Mouse (Mus musculus): Measurements from ENCODE around the gene Themis2. TPM values are rescaled to one million over a fixed set of nuclear protein-coding genes. Genes with fewer than 3 reads are reported as not detected.
A peak's percentile ranks its signal among the peaks of the same experiment; 100 is the strongest.

Themis2 gene
- polyA plus RNA-seq (2014; fragmentation: Nextera tagmentation; extraction: Ambion mirVana), result 0.61 and 0.71 TPM in 2 replicates

DNA sequence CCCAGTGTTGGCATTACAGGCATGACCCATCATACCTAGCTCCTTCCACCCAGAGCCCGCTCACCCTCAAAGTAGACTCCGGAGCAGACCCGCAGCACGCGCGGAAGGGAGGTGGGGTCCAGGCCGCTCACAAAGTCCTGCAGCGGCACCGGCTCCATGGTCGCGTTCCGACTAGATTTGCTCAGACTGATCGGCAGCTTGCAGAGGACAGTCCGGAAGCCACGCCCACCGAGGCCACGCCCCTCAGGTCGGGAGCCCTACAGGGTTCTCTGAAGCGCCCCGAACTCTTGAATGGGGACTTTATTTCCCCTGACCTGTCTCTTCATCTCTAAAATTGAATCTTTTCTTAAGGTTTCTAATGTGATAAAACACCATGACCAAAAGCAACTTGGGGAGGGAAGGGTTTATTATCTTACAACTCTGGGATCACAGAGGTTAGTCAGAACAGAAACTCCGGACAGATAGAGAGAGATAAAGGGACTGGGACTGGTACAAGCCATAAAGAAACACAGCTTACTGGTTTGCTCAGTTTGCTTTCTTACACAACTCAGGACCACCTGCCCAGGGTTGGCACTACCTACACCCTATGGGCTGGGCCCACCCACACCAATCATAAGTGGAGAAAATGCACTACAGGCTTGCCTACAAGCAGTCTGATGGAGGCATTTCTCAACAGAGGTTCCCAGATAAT lies at the start of gene Themis2:
Gene Themis2 (minus strand): TSS at position 192 of the 691 bp plus-strand sequence.
- peak within 1 kb of the TSS; percentile 5; the same call in 1 of the 2 replicates for H3K9ac ChIP-seq
- 1% methylated on average over 21 of the region's 21 CpGs for WGBS
- no peak for ATAC-seq (ENCODE audit: low FRiP score)

DNA sequence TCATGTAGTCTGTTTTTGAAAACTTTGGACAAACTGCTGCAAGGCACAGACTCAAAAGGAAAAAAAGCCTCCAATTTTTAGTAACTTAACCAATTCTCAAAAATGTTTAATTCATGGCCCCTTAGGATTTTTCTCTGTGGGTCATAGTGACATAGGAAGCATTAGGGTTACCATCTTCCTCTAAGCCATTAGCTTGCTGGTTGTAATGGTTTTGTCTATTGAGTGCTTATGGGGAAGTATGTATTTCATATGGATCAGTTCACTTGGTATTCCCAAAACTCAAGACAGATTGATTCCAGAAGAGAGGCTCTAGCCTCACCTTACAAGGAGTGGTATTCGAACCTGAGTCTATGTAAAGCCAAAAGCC lies 47.5 kb upstream of the Themis2 start:
- peak overlapping the region; percentile 81 for H3K4me2 ChIP-seq (replicated peaks)
- H3K27ac ChIP-seq, result peak overlapping the region; percentile 85
- H3K4me3 ChIP-seq (replicated peaks; ENCODE audit: low read length), result peak overlapping the region; percentile 78
- no peaks in the 10 kb centered on the region for H3K9me3 ChIP-seq (ENCODE audit: control insufficient read depth, low read length)
- H3K27me3 ChIP-seq (ENCODE audit: control insufficient read depth, insufficient read depth, low read length), result no peaks in the 10 kb centered on the region
- ATAC-seq (ENCODE audit: low FRiP score) (no peak), DNase-seq (ENCODE audit: low spot score) (no peak)
- peak overlapping the region; percentile 80 for H3K9ac ChIP-seq
- H3K4me1 ChIP-seq (replicated peaks; ENCODE audit: control insufficient read depth, insufficient read depth, low read length), result peaks cover 17% of the 10 kb centered on the region
- WGBS, result 81% methylated on average over 1 of the region's 1 CpGs
- peaks cover 30% of the 10 kb centered on the region for H3K36me3 ChIP-seq (replicated peaks; ENCODE audit: control insufficient read depth, insufficient read depth)

More for the DNA sequence above, at the start of gene Themis2:
- H3K27me3 ChIP-seq (ENCODE audit: control insufficient read depth, insufficient read depth, low read length), result peaks cover 13% of the 10 kb centered on the region
- H3K36me3 ChIP-seq (replicated peaks; ENCODE audit: control insufficient read depth, insufficient read depth), result no peaks in the 10 kb centered on the region
- peaks cover 4% of the 10 kb centered on the region; the same call in 1 of the 2 replicates for H3K4me1 ChIP-seq (replicated peaks; ENCODE audit: control insufficient read depth, insufficient read depth, low read length)
- DNase-seq (ENCODE audit: low spot score), result no peak
- H3K4me2 ChIP-seq (replicated peaks), result peak within 1 kb of the TSS; percentile 48
- no peak within 1 kb of the TSS for H3K27ac ChIP-seq
- H3K9me3 ChIP-seq (ENCODE audit: control insufficient read depth, low read length), result no peaks in the 10 kb centered on the region
- H3K4me3 ChIP-seq (replicated peaks; ENCODE audit: low read length), result peak within 1 kb of the TSS; percentile 18

DNA sequence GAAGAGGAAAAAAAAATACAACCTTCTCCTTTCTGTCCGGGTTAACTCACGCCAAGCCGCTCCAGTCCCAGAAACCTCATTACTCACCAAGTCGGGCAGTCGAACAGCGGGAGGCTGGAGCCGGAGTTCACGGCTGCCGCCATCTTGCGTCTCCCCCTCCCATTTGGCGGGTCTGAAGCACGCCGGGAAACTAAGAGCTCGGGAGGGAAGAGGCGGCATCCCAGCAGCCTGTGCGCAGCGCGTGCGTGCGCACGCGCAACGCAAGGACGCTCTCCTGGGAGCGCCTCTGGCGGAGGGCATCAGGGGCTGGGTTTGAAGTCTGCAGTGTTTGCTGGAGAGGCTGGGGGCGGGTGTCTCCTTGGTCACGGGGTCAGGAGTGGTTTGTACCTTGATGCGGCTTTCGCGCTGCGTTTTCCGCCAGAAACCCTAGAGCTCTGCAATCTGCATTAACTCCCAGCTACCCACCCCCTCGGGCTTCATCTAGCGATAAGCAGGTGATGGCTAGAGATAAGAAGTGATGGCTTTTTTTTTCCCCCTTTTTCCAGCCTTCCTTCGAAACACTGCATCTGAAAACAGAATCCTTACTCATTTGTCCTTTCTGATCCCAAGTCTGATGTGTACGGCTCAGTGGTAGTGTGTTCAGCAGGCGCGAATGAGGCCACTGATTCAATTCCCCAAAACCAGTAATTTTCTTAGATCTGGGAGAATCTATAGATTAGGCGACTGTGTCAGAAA lies 47.0 kb upstream of the Themis2 start, which contains the start of gene Ppp1r8:
Gene Ppp1r8 (minus strand): TSS at position 200 of the 735 bp plus-strand sequence.
- Histone ChIP-seq H3K9ac (peak within 1 kb of the TSS; percentile 80), H3K4me2 (replicated peaks) (peak within 1 kb of the TSS; percentile 81), H3K36me3 (replicated peaks; ENCODE audit: control insufficient read depth, insufficient read depth) (peaks cover 33% of the 10 kb centered on the region), H3K4me3 (replicated peaks; ENCODE audit: low read length) (peak within 1 kb of the TSS; percentile 78), H3K27me3 (ENCODE audit: control insufficient read depth, insufficient read depth, low read length) (no peaks in the 10 kb centered on the region), H3K27ac (peak within 1 kb of the TSS; percentile 85), H3K9me3 (ENCODE audit: control insufficient read depth, low read length) (no peaks in the 10 kb centered on the region), H3K4me1 (replicated peaks; ENCODE audit: control insufficient read depth, insufficient read depth, low read length) (peaks cover 17% of the 10 kb centered on the region)
- DNase-seq (ENCODE audit: low spot score) (peak; percentile 94), ATAC-seq (ENCODE audit: low FRiP score) (peak; percentile 99)
- WGBS, result under 1% methylated on average over 40 of the region's 40 CpGs

DNA sequence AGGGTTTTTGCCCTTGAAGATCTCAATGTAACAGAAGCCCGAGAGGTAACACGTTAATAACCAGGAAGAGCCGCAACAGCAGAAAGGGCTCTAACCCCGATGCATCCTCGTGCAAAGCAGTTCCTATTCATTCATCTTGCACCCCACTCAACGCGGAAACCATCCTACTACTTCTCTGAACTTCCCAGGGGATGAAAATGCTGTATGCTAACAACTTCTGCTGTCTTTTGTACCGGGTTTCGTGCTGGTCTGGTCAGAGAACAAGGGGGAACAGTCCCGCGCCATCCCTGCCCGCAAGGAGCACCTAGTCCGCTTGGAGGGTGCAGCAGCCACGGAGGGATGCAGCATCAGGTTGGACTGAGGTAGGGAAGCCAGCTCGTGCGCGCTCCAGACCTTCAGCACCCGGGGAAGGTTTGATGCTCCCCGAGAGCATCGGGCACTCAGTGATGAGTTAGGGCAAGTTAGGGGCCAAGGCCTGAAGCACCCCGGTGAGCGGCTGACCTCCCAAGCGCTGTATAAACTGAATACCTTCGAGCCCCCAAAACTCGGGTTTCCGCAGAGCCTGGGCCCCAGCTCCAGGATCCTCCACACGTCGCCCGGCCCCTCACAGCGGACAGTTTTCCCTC lies 46.2 kb upstream of the Themis2 start:
- no peaks in the 10 kb centered on the region for H3K9me3 ChIP-seq (ENCODE audit: control insufficient read depth, low read length)
- H3K4me1 ChIP-seq (replicated peaks; ENCODE audit: control insufficient read depth, insufficient read depth, low read length), result peaks cover 17% of the 10 kb centered on the region
- no peaks in the 10 kb centered on the region for H3K27me3 ChIP-seq (ENCODE audit: control insufficient read depth, insufficient read depth, low read length)
- peaks cover 33% of the 10 kb centered on the region for H3K36me3 ChIP-seq (replicated peaks; ENCODE audit: control insufficient read depth, insufficient read depth)
- peak overlapping the region; percentile 80 for H3K9ac ChIP-seq
- H3K27ac ChIP-seq, result peak overlapping the region; percentile 50
- DNase-seq (ENCODE audit: low spot score) (peak; percentile 28), ATAC-seq (ENCODE audit: low FRiP score) (peak; percentile 47; the same call in 1 of the 2 replicates)
- WGBS, result under 1% methylated on average over 30 of the region's 30 CpGs
- peak overlapping the region; percentile 78 for H3K4me3 ChIP-seq (replicated peaks; ENCODE audit: low read length)
- H3K4me2 ChIP-seq (replicated peaks), result peak overlapping the region; percentile 81

DNA sequence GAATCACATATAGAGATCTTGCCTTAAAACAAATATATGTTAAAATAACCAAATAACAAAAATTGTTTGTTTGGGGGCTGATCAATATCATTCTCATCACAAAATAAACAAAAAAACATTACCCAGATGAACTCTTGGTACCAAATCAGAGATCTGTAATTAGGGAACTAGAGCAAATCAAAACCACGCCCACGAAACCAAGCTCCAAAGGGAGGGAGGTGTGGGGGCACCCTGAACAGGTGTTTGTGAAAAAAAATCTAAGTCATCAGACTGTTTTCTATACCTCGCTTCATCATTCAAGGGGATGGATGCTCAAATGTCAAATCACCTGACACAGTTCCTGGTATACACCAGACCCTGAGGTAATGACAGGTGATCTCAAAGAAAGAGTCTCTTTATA lies 45.3 kb upstream of the Themis2 start:
- Histone ChIP-seq H3K36me3 (replicated peaks; ENCODE audit: control insufficient read depth, insufficient read depth) (peaks cover 41% of the 10 kb centered on the region), H3K4me2 (replicated peaks) (peak overlapping the region; percentile 81), H3K9me3 (ENCODE audit: control insufficient read depth, low read length) (no peaks in the 10 kb centered on the region), H3K9ac (peak overlapping the region; percentile 80), H3K27ac (no peak overlapping the region), H3K4me1 (replicated peaks; ENCODE audit: control insufficient read depth, insufficient read depth, low read length) (peaks cover 17% of the 10 kb centered on the region), H3K4me3 (replicated peaks; ENCODE audit: low read length) (peak overlapping the region; percentile 78), H3K27me3 (ENCODE audit: control insufficient read depth, insufficient read depth, low read length) (no peaks in the 10 kb centered on the region)
- 97% methylated on average over 3 of the region's 3 CpGs for WGBS
- ATAC-seq (ENCODE audit: low FRiP score) (no peak), DNase-seq (ENCODE audit: low spot score) (no peak)

DNA sequence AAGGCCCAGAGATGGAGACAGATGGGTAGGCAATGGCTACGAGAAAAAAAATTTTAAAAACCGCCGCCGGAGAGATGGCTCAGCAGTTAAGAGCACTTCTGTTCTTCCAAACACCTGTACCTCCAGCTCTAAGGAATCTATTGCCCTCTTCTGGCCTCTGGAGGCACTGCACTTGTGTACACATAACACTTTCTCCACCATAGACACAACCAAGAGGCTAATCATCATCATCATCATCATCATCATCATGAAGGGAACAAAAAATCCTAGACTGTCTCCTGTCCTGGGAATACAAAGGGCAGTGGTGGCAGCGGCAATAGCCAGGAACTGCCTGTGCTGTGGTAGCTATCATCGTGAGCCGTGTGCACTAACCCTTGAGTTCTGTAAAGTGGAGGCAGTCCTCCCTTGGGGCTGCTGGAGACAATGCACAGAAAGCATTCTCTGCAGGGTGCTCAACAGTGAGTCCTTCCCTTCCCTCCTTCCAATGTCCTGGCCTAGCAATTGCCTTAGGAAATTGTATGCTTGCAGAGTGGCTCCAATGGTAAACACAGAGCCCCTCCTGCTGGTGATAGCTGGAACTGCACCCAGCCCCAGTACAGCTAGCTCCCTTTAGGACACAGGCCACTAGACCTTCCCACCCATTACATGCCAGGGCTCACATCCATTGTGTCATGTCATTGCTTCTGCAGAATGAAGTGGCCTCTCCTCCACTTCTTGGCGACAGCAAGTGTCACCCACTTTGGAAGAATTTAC lies 27.6 kb upstream of the Themis2 start:
- 73% methylated on average over 8 of the region's 8 CpGs for WGBS
- Histone ChIP-seq H3K9me3 (ENCODE audit: control insufficient read depth, low read length) (peaks cover 8% of the 10 kb centered on the region), H3K4me1 (replicated peaks; ENCODE audit: control insufficient read depth, insufficient read depth, low read length) (no peaks in the 10 kb centered on the region), H3K9ac (no peak overlapping the region), H3K27me3 (ENCODE audit: control insufficient read depth, insufficient read depth, low read length) (no peaks in the 10 kb centered on the region), H3K36me3 (replicated peaks; ENCODE audit: control insufficient read depth, insufficient read depth) (peaks cover 39% of the 10 kb centered on the region), H3K4me2 (replicated peaks) (no peak overlapping the region), H3K4me3 (replicated peaks; ENCODE audit: low read length) (no peak overlapping the region), H3K27ac (no peak overlapping the region)
- DNase-seq (ENCODE audit: low spot score) (peak; percentile 34), ATAC-seq (ENCODE audit: low FRiP score) (no peak)

DNA sequence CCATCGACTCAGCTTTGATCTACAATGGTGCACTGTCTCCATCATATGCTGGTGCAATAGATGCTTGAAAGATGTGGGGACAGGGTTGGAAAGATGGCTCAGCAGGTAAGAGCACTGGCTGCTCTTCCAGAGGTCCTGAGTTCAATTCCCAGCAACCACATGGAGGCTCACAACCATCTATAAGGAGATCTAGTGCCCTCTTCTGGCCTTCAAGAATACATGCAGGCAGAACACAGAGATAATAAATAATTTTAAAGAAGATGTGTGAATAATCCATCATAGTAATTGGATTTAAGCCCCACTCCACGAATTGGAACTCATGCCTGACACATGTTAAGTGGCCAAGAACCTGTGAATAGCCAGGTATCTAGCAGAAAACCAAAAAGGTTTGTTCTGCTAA lies 22.3 kb upstream of the Themis2 start:
- WGBS, result 55% methylated on average over 2 of the region's 2 CpGs
- no peak overlapping the region for H3K9ac ChIP-seq
- DNase-seq (ENCODE audit: low spot score) (no peak), ATAC-seq (ENCODE audit: low FRiP score) (no peak)
- H3K36me3 ChIP-seq (replicated peaks; ENCODE audit: control insufficient read depth, insufficient read depth), result no peaks in the 10 kb centered on the region
- H3K4me1 ChIP-seq (replicated peaks; ENCODE audit: control insufficient read depth, insufficient read depth, low read length), result no peaks in the 10 kb centered on the region
- no peak overlapping the region for H3K4me3 ChIP-seq (replicated peaks; ENCODE audit: low read length)
- peaks cover 8% of the 10 kb centered on the region for H3K9me3 ChIP-seq (ENCODE audit: control insufficient read depth, low read length)
- no peak overlapping the region for H3K4me2 ChIP-seq (replicated peaks)
- H3K27ac ChIP-seq, result no peak overlapping the region
- H3K27me3 ChIP-seq (ENCODE audit: control insufficient read depth, insufficient read depth, low read length), result no peaks in the 10 kb centered on the region

DNA sequence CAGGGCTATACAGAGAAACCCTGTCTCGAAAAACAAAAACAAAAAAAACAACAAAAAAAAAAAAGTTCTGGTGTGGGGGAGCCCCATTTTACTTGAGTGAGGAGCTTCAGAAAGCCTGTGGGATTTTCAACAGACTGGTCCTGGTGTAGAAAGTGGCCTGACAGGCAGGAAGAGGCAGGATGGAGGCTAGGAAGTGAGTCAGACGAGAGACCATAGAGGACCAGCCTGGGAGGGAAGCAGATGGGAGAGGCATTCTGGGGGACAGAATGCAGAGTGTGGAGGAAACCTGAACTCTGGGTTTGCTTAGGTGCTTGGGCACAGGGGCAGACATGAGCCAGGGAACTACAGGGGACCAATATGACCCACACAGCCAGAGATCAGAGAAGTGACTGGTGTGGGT lies 20.7 kb upstream of the Themis2 start:
- Histone ChIP-seq H3K27me3 (ENCODE audit: control insufficient read depth, insufficient read depth, low read length) (no peaks in the 10 kb centered on the region), H3K36me3 (replicated peaks; ENCODE audit: control insufficient read depth, insufficient read depth) (no peaks in the 10 kb centered on the region), H3K4me3 (replicated peaks; ENCODE audit: low read length) (no peak overlapping the region), H3K9me3 (ENCODE audit: control insufficient read depth, low read length) (peaks cover 8% of the 10 kb centered on the region), H3K9ac (no peak overlapping the region), H3K4me2 (replicated peaks) (no peak overlapping the region), H3K4me1 (replicated peaks; ENCODE audit: control insufficient read depth, insufficient read depth, low read length) (no peaks in the 10 kb centered on the region), H3K27ac (no peak overlapping the region)
- ATAC-seq (ENCODE audit: low FRiP score), result no peak
- DNase-seq (ENCODE audit: low spot score), result no peak
- 67% methylated on average over 2 of the region's 2 CpGs for WGBS
